Mouse (Mus musculus) embryonic fibroblast, embryonic 13.5 days (primary cell): ENCODE measurements at regions not wholly inside any gene's neighbourhood (a gene's known extent, or its start where the extent isn't known, plus 50 kb on each side); places are given as distances from the start of the nearest gene placed in this dataset.

Experiments used
- CTCF ChIP-seq: IDR thresholded peaks from 2 replicates; pipeline ENCODE4 v1.5.1; 2011; ENCODE audit warnings: mild to moderate bottlenecking, control low read depth, low read length, moderate library complexity, borderline replicate concordance; ENCODE audit not compliant: insufficient read depth
- POLR2A ChIP-seq: IDR thresholded peaks from 2 replicates; pipeline ENCODE4 v1.6.1; 2011; ENCODE audit warnings: low read depth, mild to moderate bottlenecking, control low read depth, low read length, moderate library complexity

DNA sequence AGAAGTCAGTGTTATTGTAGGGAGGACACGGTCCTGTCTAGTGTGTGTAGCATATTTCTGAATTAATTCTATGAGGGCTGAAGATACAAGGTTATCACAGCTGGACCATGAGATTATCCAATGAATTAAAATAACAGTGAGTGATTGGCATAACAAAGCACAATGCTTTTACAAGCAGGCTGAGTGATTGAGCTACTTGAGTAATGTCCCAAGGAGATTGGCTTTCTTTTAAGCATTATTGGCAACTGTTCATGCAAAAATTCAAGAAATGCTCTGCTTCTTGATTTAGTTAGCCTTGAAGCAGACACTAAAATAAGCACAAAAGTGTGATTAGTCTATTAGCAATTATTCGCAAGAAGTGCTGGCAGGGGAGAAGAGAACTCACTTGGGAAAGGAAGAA, 219.4 kb upstream of the Etaa1 start:
- TF ChIP-seq CTCF (no peak), POLR2A (no peak)
